Mouse (Mus musculus): ENCODE measurements around the gene H2-Aa.

DNA sequence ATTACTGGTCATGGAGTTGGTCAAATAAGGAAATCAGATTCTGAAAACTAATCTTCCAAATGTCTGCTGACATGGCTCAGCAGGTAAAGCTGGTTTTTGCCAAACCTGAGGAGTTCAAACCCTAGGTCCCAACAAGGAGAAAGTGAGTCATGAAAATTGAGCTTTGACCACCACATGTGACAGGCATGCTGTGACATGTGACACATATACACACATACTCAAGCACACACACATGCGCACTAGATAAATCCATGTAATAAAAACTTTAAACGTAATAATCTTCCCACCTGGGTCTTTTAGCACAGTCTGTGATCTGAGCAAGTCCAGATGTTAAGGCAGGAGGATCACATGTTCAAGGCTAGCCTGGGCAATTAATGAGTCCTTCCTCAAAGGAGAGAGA is 16.2 kb upstream of the H2-Aa start:
- TF ChIP-seq TBP (IDR thresholded peaks at IDR 0.05; ENCODE audit: low read depth, low read length) = no peak
- TF ChIP-seq HCFC1 (IDR thresholded peaks at IDR 0.05; ENCODE audit: low read depth, low read length) = no peak

Data from MEL (cell line).